Mouse (Mus musculus) subcutaneous adipose tissue, adult 2 months (tissue): ENCODE results near the gene Olfr1186. TPM values are rescaled to one million over a fixed set of nuclear protein-coding genes. Genes with fewer than 3 reads are reported as not detected.

ENCODE experiments used
- polyA plus RNA-seq: library from polyadenylated mRNA; depleted of rRNA; stranded (reverse); fragments of >200 nt; gene quantifications from 2 replicates; pipeline ENCODE4 v1.2.3, GENCODE M21; 2012; ENCODE audit warnings: low replicate concordance; rRNA removed

Gene Olfr1186
- polyA plus RNA-seq: not detected in 2 replicates

DNA sequence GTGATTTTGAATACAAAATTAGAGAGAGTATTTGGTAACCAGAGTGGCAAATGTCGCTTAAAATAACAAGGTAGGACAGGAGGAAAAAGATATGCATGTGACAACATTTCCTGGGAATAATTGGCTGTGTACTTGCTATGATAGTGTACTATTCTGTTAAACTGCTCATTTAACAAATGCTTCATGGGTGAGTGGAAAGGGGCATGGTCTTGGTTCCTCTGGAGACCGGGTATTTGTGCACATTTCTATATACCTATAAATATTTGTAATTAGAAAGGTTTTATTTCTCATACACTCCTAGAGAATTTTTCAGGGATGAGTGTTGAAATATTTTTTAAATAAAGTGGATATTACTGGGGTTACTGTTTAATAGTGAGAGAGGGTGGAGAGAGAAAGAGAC, at the start of gene Olfr1186:
Olfr1186 (plus strand) TSS at position 301 of the 400 bp plus-strand sequence.

DNA sequence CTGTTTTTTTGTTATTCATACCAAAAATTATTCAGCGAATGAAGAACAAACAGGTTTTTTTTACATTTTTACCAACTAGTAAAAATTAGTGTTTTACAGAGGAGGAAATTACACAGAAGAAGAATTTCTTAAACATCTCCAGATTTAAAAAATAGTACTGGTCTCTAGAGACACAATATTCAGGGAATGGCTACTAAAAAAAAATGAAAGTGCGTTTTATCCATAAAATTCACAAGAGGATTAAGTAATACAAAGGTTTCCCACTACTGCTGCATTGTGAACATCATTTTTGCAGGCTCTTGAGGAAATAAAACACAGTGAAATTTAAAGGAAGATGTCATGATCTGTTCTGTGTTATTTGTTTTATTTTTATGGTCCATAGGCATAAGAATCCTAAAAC, 35.1 kb upstream of the Olfr1186 start, which contains the start of gene Olfr1184:
Olfr1184 (plus strand) TSS at position 301 of the 400 bp plus-strand sequence.

DNA sequence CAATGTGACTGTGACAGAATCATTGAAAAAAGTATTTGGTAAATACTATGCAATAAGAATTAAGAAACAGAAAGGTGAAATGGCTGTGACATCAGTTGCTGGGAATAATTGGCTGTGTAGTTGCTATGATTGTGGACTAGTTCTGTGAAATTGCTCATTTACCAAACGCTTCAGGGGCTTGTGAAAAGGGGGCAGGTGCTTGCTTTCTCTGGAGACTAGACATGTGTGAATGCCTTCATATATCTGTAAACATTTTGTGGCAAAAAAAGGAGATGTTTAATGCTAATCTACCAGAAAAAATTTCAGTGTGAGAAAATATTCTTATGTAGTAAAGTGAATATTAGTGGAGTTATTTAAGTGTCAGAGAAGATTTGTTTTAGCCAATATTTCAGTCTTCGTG, 25.3 kb upstream of the Olfr1186 start, which contains the start of gene Olfr1185-ps1:
Olfr1185-ps1 (plus strand) TSS at position 301 of the 400 bp plus-strand sequence.

DNA sequence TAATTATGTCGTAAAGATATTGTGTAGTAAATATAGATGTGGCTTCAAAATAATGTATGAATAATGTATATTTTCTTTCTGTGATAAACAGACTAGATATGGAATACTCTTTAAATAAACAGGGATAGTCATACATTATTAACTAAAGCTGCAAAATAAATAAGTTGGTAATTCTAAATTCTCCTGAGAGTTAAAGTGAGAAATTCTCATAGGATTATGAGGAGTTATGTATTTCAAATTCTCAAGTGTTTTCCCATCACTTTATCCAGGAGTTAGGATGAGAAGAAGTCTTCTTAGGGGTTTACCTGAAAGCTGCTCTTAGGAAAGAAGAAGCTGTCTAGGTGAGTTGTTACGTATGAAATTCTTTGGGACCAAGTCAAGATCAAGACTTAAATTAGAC, 38.3 kb downstream of the Olfr1186 start, which contains the start of gene Olfr1188:
Olfr1188 (plus strand) TSS at position 301 of the 400 bp plus-strand sequence.

Other genes with a start within 250 kb of the Olfr1186 start
- gene Olfr1173, start 238.7 kb upstream of the Olfr1186 start, polyA plus RNA-seq: not detected in 2 replicates
- gene Olfr1174-ps, start 203.4 kb upstream of the Olfr1186 start, polyA plus RNA-seq: not detected in 2 replicates
- not detected in 2 replicates for gene Olfr1175-ps, start 191.3 kb upstream of the Olfr1186 start, polyA plus RNA-seq
- not detected in 2 replicates for gene Olfr1176, start 181.8 kb upstream of the Olfr1186 start, polyA plus RNA-seq
- not detected in 2 replicates for gene Olfr1177-ps, start 172.1 kb upstream of the Olfr1186 start, polyA plus RNA-seq
- gene Olfr1178, start 131.5 kb upstream of the Olfr1186 start, polyA plus RNA-seq: not detected in 2 replicates
- not detected in 2 replicates for gene Olfr1179, start 112.1 kb upstream of the Olfr1186 start, polyA plus RNA-seq
- not detected in 2 replicates for gene Olfr1180, start 99.4 kb upstream of the Olfr1186 start, polyA plus RNA-seq
- gene Olfr1181, start 92.4 kb upstream of the Olfr1186 start, polyA plus RNA-seq: not detected in 2 replicates
- gene Gm13757, start 69.4 kb upstream of the Olfr1186 start, polyA plus RNA-seq: not detected in 2 replicates
- gene Olfr1183, start 63.7 kb upstream of the Olfr1186 start, polyA plus RNA-seq: not detected in 2 replicates
- gene Olfr1184, start 35.0 kb upstream of the Olfr1186 start, polyA plus RNA-seq: not detected in 2 replicates
- gene Olfr1185-ps1, start 25.2 kb upstream of the Olfr1186 start, polyA plus RNA-seq: not detected in 2 replicates
- gene Olfr1188, start 38.4 kb downstream of the Olfr1186 start, polyA plus RNA-seq: not detected in 2 replicates
- gene Olfr1189, start 67.9 kb downstream of the Olfr1186 start, polyA plus RNA-seq: not detected in 2 replicates
- gene Olfr1191-ps1, start 122.0 kb downstream of the Olfr1186 start, polyA plus RNA-seq: not detected in 2 replicates
- not detected in 2 replicates for gene Olfr1192-ps1, start 130.0 kb downstream of the Olfr1186 start, polyA plus RNA-seq
- gene Olfr1193, start 157.1 kb downstream of the Olfr1186 start, polyA plus RNA-seq: not detected in 2 replicates
- not detected in 2 replicates for gene Olfr1195, start 170.6 kb downstream of the Olfr1186 start, polyA plus RNA-seq
- not detected in 2 replicates for gene Olfr1196, start 186.0 kb downstream of the Olfr1186 start, polyA plus RNA-seq
- gene Olfr1197, start 213.8 kb downstream of the Olfr1186 start, polyA plus RNA-seq: not detected in 2 replicates
- gene Olfr1198, start 232.8 kb downstream of the Olfr1186 start, polyA plus RNA-seq: not detected in 2 replicates
- not detected in 2 replicates for gene Olfr1199, start 241.9 kb downstream of the Olfr1186 start, polyA plus RNA-seq